Mouse (Mus musculus) midbrain, postnatal 0 days (tissue): Measurements from ENCODE around the gene Rasgef1b. TPM values are rescaled to one million over a fixed set of nuclear protein-coding genes. Genes with fewer than 3 reads are reported as not detected.

Source experiments
- ATAC-seq: fragments of 200-750 bp; cut with Nextera tagmentation; 2 replicates; pipeline ENCODE4 v1.8.0; 2017; ENCODE audit warnings: moderate number of reproducible peaks, mild to moderate bottlenecking, moderate TSS enrichment, moderate library complexity; ENCODE audit not compliant: low FRiP score
- DNase-seq: peaks from one replicate; pipeline ENCODE4 v3.0.0-alpha.2; 2015; ENCODE audit warnings: low spot score
- H3K27ac ChIP-seq: fragments of 300-500 bp; sonication (generic); 2 replicates; pipeline ENCODE4 v1.5.1; 2014; ENCODE audit warnings: low read depth, mild to moderate bottlenecking, low read length, mixed read lengths
- H3K27me3 ChIP-seq: fragments of 300-500 bp; sonication (generic); 2 replicates; pipeline ENCODE4 v1.6.1; 2014; ENCODE audit warnings: low read length, control low read depth, mixed read lengths; ENCODE audit not compliant: insufficient read depth
- H3K36me3 ChIP-seq: fragments of 300-500 bp; sonication (generic); 2 replicates; pipeline ENCODE4 v1.6.1; 2014; ENCODE audit warnings: low read length, control low read depth, mixed read lengths; ENCODE audit not compliant: insufficient read depth
- H3K4me1 ChIP-seq: fragments of 300-500 bp; sonication (generic); 2 replicates; pipeline ENCODE4 v1.6.1; 2014; ENCODE audit warnings: mild to moderate bottlenecking, control low read depth, antibody characterized with exemption, low read length, mixed read lengths; ENCODE audit not compliant: insufficient read depth
- H3K4me2 ChIP-seq: fragments of 300-500 bp; sonication (generic); 2 replicates; pipeline ENCODE4 v1.6.1; 2014; ENCODE audit warnings: low read depth, mild to moderate bottlenecking, low read length, mixed read lengths; ENCODE audit not compliant: poor library complexity, severe bottlenecking
- H3K4me3 ChIP-seq: fragments of 300-500 bp; sonication (generic); 2 replicates; pipeline ENCODE4 v1.5.1; 2014; ENCODE audit warnings: low read depth, mild to moderate bottlenecking, low read length, moderate library complexity
- H3K9ac ChIP-seq: fragments of 300-500 bp; sonication (generic); replicated peaks from 2 replicates; pipeline ENCODE4 v1.6.1; 2014; ENCODE audit warnings: mild to moderate bottlenecking, low read length, moderate library complexity, mixed read lengths; ENCODE audit not compliant: poor library complexity, severe bottlenecking
- H3K9me3 ChIP-seq: fragments of 300-500 bp; sonication (generic); 2 replicates; pipeline ENCODE4 v1.6.1; 2016; ENCODE audit warnings: low read length, control low read depth
- CTCF ChIP-seq: IDR thresholded peaks from 2 replicates; pipeline ENCODE4 v1.5.1; 2016; ENCODE audit warnings: antibody characterized with exemption, mild to moderate bottlenecking
- WGBS: fragments of 180-500 bp; shearing (Covaris S2); extraction: QIAGEN DNeasy Blood & Tissue Kit; methylation state at CpG from one replicate; pipeline ENCODE4 v1.1.7; 2014; 5-methylcytosine and 5-hydroxymethylcytosine counted together
- polyA plus RNA-seq: library from polyadenylated mRNA; unstranded; fragments of >200 nt; fragmentation: Nextera tagmentation; extraction: Ambion mirVana; gene quantifications from 2 replicates; pipeline ENCODE4 v1.2.1, GENCODE M21; 2015
- total RNA-seq: library from RNA; depleted of rRNA; stranded (reverse); fragments of >200 nt; gene quantifications from 2 replicates; pipeline ENCODE4 v1.2.3, GENCODE M21; 2014

Rasgef1b gene
- total and polyA plus RNA-seq, 2 experiments from 2014 or later, result 36.0 to 44.6 TPM

GRCm38 (mm10) chr5:99541999-99542765, 186.7 kb downstream of the Rasgef1b start:
- no peak for DNase-seq
- 0 out of 2 replicates have a peak, but pooled peaks cover 3% of the 10 kb centered on the region for H3K4me1 ChIP-seq
- WGBS, result 55% methylated on average over 2 of the region's 2 CpGs
- 0 out of 2 replicates have a peak overlapping the region, but pooled peaks have one; percentile 3 for H3K27ac ChIP-seq
- no peak overlapping the region for H3K4me3 ChIP-seq
- H3K27me3 ChIP-seq, result no peaks in the 10 kb centered on the region
- H3K9ac ChIP-seq, result no peak overlapping the region
- no peaks in the 10 kb centered on the region for H3K9me3 ChIP-seq
- no peak for TF ChIP-seq CTCF
- H3K36me3 ChIP-seq, result no peaks in the 10 kb centered on the region
- no peak overlapping the region for H3K4me2 ChIP-seq
- peak; percentile 6; the same call in 1 of the 2 replicates for ATAC-seq

GRCm38 (mm10) chr5:99541321-99541895, 187.5 kb downstream of the Rasgef1b start:
- ATAC-seq (peak; percentile 47; the same call in 1 of the 2 replicates), DNase-seq (peak; percentile 82)
- WGBS, result 28% methylated on average over 11 of the region's 11 CpGs
- Histone ChIP-seq H3K9ac (no peak overlapping the region), H3K4me3 (no peak overlapping the region), H3K9me3 (no peaks in the 10 kb centered on the region), H3K36me3 (no peaks in the 10 kb centered on the region), H3K4me1 (0 out of 2 replicates have a peak, but pooled peaks cover 3% of the 10 kb centered on the region), H3K27ac (peak overlapping the region; percentile 3; the same call in 1 of the 2 replicates), H3K4me2 (no peak overlapping the region), H3K27me3 (no peaks in the 10 kb centered on the region)
- no peak for TF ChIP-seq CTCF

DNA sequence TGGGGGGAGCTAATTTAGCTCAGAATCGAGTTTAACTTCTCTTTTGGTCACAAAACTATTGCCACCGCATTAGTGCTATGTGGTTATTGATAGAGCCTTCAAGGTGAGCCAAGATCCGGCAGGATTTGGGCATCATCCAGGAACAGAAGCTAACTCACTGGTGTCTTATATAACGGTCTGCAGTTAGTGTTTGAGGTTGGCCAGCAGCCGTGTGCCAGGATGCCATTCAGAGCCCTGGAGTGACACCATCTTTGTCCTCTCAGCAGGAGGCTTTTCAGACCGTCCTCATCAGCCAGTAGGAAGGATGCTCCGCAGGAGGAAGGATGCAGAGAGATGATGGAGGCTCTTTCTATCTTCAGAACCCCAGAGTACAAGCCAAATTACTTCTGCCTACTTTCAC, 195.4 kb downstream of the Rasgef1b start:
- no peak for TF ChIP-seq CTCF
- Histone ChIP-seq H3K27me3 (no peaks in the 10 kb centered on the region), H3K9ac (no peak overlapping the region), H3K4me2 (no peak overlapping the region), H3K27ac (no peak overlapping the region), H3K4me3 (no peak overlapping the region), H3K9me3 (no peaks in the 10 kb centered on the region), H3K36me3 (no peaks in the 10 kb centered on the region), H3K4me1 (no peaks in the 10 kb centered on the region)
- ATAC-seq (no peak), DNase-seq (peak; percentile 48)
- WGBS, result 65% methylated on average over 7 of the region's 7 CpGs

DNA sequence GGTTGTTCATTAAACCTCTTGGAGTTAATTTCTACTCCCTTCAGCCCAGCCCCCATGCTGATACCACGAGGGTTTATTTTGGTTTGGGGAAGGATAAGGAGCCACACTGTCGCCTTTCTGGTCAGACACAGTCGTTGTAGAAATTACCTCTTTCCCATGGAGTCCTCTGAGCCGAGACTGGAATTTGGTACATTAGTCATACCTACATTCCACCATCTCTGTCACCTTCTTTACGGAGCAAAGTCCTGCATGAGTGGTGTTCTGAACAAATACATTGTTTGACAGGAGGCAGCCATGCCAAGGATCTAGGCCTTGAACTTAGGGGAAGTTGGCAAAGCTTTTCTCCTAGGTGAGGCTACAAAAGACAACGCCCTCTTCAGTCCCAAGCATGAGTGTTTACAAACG, 202.1 kb downstream of the Rasgef1b start:
- Histone ChIP-seq H3K4me1 (peaks cover 7% of the 10 kb centered on the region; the same call in 1 of the 2 replicates), H3K9me3 (no peaks in the 10 kb centered on the region), H3K4me3 (no peak overlapping the region), H3K27me3 (no peaks in the 10 kb centered on the region), H3K4me2 (no peak overlapping the region), H3K27ac (no peak overlapping the region), H3K36me3 (no peaks in the 10 kb centered on the region), H3K9ac (no peak overlapping the region)
- no peak for TF ChIP-seq CTCF
- ATAC-seq (no peak), DNase-seq (no peak)
- 84% methylated on average over 7 of the region's 7 CpGs for WGBS

GRCm38 (mm10) chr5:99525649-99526048, 203.2 kb downstream of the Rasgef1b start:
- H3K4me1 ChIP-seq, result peaks cover 7% of the 10 kb centered on the region; the same call in 1 of the 2 replicates
- H3K4me3 ChIP-seq, result no peak overlapping the region
- H3K9me3 ChIP-seq, result no peaks in the 10 kb centered on the region
- WGBS, result 82% methylated on average over 4 of the region's 4 CpGs
- no peak overlapping the region for H3K27ac ChIP-seq
- ATAC-seq (no peak), DNase-seq (no peak)
- no peak overlapping the region for H3K4me2 ChIP-seq
- H3K36me3 ChIP-seq, result no peaks in the 10 kb centered on the region
- no peaks in the 10 kb centered on the region for H3K27me3 ChIP-seq
- TF ChIP-seq CTCF, result no peak
- no peak overlapping the region for H3K9ac ChIP-seq
